Mouse (Mus musculus): Measurements from ENCODE around the gene Hrasls5. TPM values are rescaled to one million over a fixed set of nuclear protein-coding genes. Genes with fewer than 3 reads are reported as not detected.

Hrasls5 gene
- polyA plus RNA-seq, 3 experiments from 2014 or later, result not detected

DNA sequence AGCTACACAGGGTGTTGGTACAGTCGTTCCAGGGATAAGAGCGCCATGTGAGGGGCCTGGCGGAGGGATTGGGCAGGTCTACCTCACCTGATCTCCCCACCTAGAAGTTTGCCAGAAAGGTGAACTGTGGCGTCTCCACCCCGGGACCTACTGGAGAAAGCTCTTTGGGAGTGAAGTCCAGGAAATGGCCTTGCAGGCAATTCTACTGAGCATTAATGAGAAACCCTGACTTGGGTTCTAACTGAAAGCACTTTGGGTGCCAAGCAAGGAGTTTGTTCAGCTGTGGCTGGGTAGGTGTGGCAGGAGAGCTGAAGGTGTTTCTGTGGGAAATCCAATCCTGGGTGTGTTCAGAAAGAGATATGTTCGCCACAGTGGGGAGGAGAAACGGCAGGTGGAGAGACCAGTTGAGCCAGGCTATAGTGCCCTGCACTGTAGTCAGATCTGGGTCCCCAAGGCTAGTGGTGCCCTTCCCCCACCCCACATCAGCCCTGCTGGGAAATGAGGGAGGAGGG is 4.6 kb upstream of the Hrasls5 start:
- no peak for ATAC-seq

DNA sequence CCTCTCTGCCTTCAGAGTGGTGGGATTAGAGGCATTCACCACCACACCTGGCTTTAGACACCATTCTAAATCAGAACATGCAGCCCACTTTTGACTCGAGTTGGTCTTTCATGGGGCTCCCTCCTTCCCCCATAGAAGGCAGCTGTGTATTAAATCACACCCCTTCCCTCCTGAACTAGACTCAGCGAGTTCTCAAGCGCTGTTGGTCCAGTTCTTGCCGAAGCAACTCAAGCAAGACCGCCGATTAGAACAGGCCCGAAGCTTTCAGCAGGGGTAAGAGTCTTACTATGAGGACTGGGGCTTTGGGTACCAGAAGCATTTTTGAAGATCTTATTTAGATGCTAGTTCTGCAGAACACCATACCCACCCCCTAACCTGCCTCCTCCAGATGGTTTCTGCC is 810 bp downstream of the Hrasls5 start:
- ATAC-seq, result no peak

DNA sequence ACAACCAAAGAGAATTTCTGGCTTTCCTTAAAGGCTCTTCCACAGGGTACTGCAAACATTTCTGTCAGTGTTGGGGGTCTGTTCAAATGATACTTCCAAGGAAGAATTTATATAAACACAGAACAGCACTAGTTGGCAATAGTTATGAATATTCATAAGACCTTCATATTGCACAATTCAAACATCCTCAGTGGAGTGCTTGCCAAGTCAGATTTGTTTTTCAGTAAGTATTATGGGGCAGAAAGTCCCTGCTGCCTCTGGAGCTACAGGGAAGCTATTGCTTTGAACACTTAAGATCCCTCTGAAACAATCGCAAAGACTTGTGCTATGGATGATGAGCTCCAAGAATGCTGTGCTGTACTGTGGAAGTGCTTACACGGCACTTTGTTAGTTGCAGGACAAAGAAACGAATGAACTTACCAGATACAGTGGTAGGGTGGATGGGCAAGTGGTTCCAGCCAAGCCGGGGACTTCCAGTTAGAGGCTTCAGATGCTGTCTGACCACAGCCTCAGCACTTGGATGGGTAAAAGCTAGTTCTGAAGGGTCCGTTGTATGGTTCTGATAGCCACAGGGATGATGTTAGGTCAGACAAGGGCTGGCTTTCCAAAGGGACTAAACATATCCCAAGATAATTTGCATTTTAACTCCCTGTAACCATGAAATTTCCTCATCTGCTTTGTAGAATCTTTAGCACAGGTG is 4.0 kb downstream of the Hrasls5 start:
- ATAC-seq, result no peak

DNA sequence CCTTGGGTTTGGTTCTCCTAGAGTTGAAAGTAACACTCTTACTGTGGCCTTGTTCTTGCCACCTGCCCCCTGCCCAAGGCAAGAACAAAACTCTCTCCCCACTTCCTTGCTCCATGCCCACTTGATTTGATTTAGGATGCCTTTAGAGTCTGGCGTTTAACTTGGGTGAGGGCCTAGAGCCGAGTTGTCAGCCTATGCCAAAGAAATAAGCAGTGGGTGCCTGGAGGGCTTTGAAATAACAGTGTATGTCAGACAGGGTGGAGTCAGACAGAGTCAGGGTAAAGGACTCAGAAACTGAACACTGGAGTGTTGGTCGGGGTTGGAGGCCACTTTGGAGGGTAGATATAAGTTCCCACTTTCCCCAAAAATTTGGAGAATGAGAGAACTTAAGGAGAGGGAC is 4.7 kb downstream of the Hrasls5 start:
- no peak for ATAC-seq

DNA sequence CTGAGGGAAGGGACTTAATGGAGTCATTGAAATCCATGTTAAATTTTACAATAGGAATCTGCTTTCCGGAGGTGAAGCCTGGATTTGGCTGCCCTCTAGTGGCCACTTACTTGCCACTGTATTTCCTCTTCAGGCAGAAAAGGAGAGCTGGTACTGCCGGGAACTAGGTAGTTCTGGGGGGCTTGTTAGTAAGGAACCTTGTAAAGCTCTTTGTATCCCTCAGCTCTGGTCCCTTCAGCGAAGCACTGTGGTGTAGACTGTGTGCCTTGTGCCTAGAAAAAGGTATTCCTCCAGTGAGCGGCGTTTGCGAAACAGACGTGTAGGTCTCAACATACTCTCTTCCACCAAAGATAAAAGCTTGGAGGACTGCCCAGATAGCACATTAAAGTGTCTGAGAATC is 5.4 kb downstream of the Hrasls5 start:
- ATAC-seq, result no peak

DNA sequence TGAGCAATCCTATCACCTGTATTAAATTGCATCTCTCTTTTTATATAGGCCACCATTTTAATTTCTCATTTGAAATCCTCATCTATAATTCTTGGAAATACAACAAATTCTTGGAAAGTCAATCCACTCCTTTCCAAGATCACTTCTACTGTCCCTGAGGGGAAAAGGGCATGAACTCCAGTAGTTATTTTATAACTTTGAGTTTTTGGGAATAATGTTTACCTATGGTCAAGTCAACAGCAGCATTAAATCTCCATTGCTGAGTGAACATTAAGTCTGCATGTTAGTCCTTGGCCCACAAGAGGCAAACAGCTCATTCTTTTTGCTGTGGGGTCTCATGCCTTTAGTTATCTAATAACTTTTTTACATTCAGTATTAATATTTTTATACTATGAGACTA is 20.7 kb downstream of the Hrasls5 start:
- ATAC-seq, result no peak

DNA sequence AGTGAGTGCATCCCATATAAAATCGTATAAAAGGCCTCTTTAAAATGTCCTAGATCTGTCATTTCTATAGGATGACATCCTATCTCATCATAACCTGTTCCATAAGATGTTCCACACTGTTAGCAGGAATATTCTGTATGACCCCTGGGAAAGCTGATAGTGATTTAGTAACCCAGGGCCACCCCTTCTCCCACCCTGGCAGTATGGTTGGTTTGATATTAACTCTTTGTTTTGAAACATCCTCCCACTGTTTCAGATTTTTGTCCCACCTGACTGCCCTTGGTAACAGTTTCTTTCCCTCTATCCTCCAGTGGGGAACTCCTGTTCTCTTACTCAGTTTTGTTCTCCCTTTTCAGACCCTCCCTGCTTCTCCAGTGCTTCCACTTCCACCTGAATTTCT is 21.4 kb downstream of the Hrasls5 start:
- ATAC-seq, result no peak

DNA sequence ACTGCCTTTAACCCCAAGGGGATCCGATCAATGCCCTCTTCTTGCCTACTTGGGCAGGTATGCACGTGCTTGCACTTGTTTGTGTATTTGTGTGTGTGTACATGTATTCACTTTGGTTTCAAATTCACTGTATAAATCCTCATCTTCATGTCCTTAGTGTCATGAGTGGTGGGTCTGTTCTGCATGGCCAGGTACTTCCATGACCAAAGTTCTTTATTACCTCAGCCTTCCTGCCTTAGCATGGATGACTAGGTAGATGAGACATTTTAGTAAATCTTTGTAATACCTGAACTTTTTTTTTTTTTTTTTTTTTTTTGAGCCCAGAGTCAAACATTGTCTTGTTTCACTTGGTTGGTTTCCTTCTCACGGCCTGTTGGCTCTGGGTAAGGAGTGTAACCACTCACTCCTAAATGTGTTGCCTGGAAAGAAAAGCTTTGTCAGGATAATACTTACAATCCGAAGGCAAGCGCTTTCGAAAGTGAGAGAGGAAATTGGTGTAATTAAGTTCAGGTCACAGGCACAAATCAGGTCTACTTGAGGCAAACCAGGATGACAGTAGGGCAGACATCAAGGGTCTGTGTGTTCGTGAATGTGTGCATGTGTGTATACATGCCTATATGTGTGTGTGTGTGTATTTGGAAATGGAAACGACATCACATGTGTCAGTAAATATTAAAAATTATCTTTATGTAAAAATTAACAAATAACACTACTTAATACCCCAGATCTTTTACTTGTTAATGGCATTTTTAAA is 36.7 kb downstream of the Hrasls5 start:
- ATAC-seq, result no peak

DNA sequence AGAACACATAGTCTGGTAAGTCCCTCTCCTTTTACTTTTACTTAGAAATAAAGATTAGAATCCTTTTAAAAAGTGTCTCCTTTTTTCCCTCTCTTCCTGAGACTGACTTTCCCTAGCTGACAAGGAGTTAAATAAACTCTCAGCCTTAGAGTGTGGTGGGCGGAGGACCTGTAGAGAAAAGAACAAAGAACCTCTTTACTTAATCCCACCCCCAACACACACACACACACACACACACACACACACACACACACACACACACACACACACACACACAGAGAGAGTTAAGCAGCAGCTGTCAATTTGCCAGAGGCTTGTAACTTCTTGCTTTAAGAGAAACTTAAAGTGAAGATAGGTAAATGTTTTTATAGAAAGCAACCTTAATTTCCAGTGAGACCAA is 59.7 kb downstream of the Hrasls5 start:
- no peak for ATAC-seq

DNA sequence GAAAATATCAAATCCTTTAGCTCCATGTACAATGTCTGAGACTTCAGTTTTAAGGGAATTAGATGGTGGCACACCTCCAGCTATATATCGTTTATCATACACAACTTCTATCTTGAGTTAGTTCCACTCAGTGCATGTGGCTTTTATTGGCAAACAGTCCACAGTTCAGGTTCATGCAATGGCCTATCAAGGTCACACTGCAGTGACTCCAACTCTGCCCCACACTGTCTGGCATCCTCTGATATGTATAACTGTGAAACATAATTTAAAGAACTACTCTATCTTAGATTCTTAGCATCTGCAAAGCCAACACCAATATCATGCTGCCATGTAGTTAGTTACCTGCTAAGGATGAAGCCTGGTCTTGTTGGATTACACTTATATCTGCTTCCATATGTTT is 75.6 kb downstream of the Hrasls5 start:
- no peak for ATAC-seq

Other genes starting within 250 kb of the Hrasls5 start
- 1 to 10 TPM; 2.8 to 4.4 (median 3.6) TPM for gene Spindoc, start 229.5 kb upstream of the Hrasls5 start, polyA plus RNA-seq (2017; shearing (Covaris generic))
- gene 2700081O15Rik, start 194.9 kb upstream of the Hrasls5 start, polyA plus RNA-seq (2017; shearing (Covaris generic)), result under 1 TPM; 0.10 to 0.23 (median 0.15) TPM
- 10 to 100 TPM; 36.0 to 58.3 (median 45.6) TPM for gene Rtn3, start 129.3 kb upstream of the Hrasls5 start, polyA plus RNA-seq (2017; shearing (Covaris generic))
- gene Atl3, start 118.5 kb upstream of the Hrasls5 start, polyA plus RNA-seq (2017; shearing (Covaris generic)), result 10 to 100 TPM; 21.2 to 26.6 (median 26.2) TPM
- 10 to 100 TPM; 69.4 to 97.5 (median 81.1) TPM for gene Pla2g16, start 55.1 kb upstream of the Hrasls5 start, polyA plus RNA-seq (2017; shearing (Covaris generic))
- gene Lgals12, start 5.3 kb upstream of the Hrasls5 start, polyA plus RNA-seq (2017; shearing (Covaris generic)), result not detected
- gene Slc22a19, start 98.8 kb downstream of the Hrasls5 start, polyA plus RNA-seq (2017; shearing (Covaris generic)), result not detected
- gene Slc22a26, start 190.1 kb downstream of the Hrasls5 start, polyA plus RNA-seq (2017; shearing (Covaris generic)), result not detected